Mouse (Mus musculus): ENCODE data around the gene Fgfr2.

Gene Fgfr2

GRCm38 (mm10) chr7:132657371-132658057 is 465.6 kb downstream of the Fgfr2 start:
- no peak for DNase-seq (ENCODE audit: low read depth)

- peak; percentile 94 for DNase-seq (ENCODE audit: low read depth)
Observed at GRCm38 (mm10) chr7:132656548-132656947, 466.6 kb downstream of the Fgfr2 start.

- DNase-seq (ENCODE audit: low read depth): peak; percentile 92
Observed at GRCm38 (mm10) chr7:132656075-132656474, 467.1 kb downstream of the Fgfr2 start.

GRCm38 (mm10) chr7:132654412-132654811 is 468.7 kb downstream of the Fgfr2 start:
- no peak for DNase-seq (ENCODE audit: low read depth)

GRCm38 (mm10) chr7:132646514-132646913 is 476.6 kb downstream of the Fgfr2 start:
- DNase-seq (ENCODE audit: low read depth): no peak

GRCm38 (mm10) chr7:132644605-132645279 is 478.4 kb downstream of the Fgfr2 start:
- DNase-seq (ENCODE audit: low read depth): no peak

GRCm38 (mm10) chr7:132641606-132642005 is 481.5 kb downstream of the Fgfr2 start:
- DNase-seq (ENCODE audit: low read depth): no peak

GRCm38 (mm10) chr7:132640946-132641345 is 482.2 kb downstream of the Fgfr2 start:
- no peak for DNase-seq (ENCODE audit: low read depth)

GRCm38 (mm10) chr7:132638446-132639087 is 484.6 kb downstream of the Fgfr2 start:
- peak; percentile 71 for DNase-seq (ENCODE audit: low read depth)

GRCm38 (mm10) chr7:132637292-132637691 is 485.9 kb downstream of the Fgfr2 start:
- DNase-seq (ENCODE audit: low read depth): no peak

- no peak for DNase-seq (ENCODE audit: low read depth)
Observed at GRCm38 (mm10) chr7:132631313-132631712, 491.8 kb downstream of the Fgfr2 start.

- DNase-seq (ENCODE audit: low read depth): peak; percentile 31
Observed at GRCm38 (mm10) chr7:132627448-132627847, 495.7 kb downstream of the Fgfr2 start.

GRCm38 (mm10) chr7:132626174-132626573 is 497.0 kb downstream of the Fgfr2 start:
- DNase-seq (ENCODE audit: low read depth): no peak

- no peak for DNase-seq (ENCODE audit: low read depth)
Observed at GRCm38 (mm10) chr7:132624161-132624560, 499.0 kb downstream of the Fgfr2 start.

- DNase-seq (ENCODE audit: low read depth): no peak
Observed at GRCm38 (mm10) chr7:132619975-132620918, 502.9 kb downstream of the Fgfr2 start.

- DNase-seq (ENCODE audit: low read depth): no peak
Observed at GRCm38 (mm10) chr7:132619549-132619948, 503.6 kb downstream of the Fgfr2 start.

- DNase-seq (ENCODE audit: low read depth): no peak
Observed at GRCm38 (mm10) chr7:132617021-132617564, 506.1 kb downstream of the Fgfr2 start.

GRCm38 (mm10) chr7:132616391-132616790 is 506.8 kb downstream of the Fgfr2 start:
- no peak for DNase-seq (ENCODE audit: low read depth)

- DNase-seq (ENCODE audit: low read depth): no peak
Observed at GRCm38 (mm10) chr7:132615346-132615745, 507.8 kb downstream of the Fgfr2 start.

GRCm38 (mm10) chr7:132611530-132611929 is 511.6 kb downstream of the Fgfr2 start:
- no peak for DNase-seq (ENCODE audit: low read depth)

GRCm38 (mm10) chr7:132610468-132611318 is 512.5 kb downstream of the Fgfr2 start, which contains the start of gene Lhpp:
Gene Lhpp, plus strand, starts transcription at chr7:132610638.
- DNase-seq (ENCODE audit: low read depth): peak; percentile 77

All from NIH3T3 (cell line).